Mouse (Mus musculus): Measurements from ENCODE around the gene Gp9. TPM values are rescaled to one million over a fixed set of nuclear protein-coding genes. Genes with fewer than 3 reads are reported as not detected.

Gene Gp9
- polyA plus RNA-seq, 1 experiment from 2014 or later, result 6.2 TPM

GRCm38 (mm10) chr6:87811675-87812338 lies 33.9 kb downstream of the Gp9 start, which contains the start of gene Rab43:
Gene Rab43, minus strand, starts transcription at chr6:87812164.
- peak; percentile 97 for ATAC-seq (ENCODE audit: insufficient number of reproducible peaks, low FRiP score)
- no peaks in the 10 kb centered on the region for H3K9me3 ChIP-seq (replicated peaks)
- peak within 1 kb of the TSS; percentile 91 for H3K4me2 ChIP-seq
- H3K36me3 ChIP-seq, result peaks cover 14% of the 10 kb centered on the region
- H3K4me3 ChIP-seq, result peak within 1 kb of the TSS; percentile 86
- peaks cover 21% of the 10 kb centered on the region for H3K4me1 ChIP-seq (replicated peaks)
- H3K27me3 ChIP-seq (replicated peaks), result no peaks in the 10 kb centered on the region
- H3K9ac ChIP-seq, result peak within 1 kb of the TSS; percentile 84
- under 1% methylated on average over 56 of the region's 56 CpGs for WGBS
- peak within 1 kb of the TSS; percentile 79 for H3K27ac ChIP-seq (ENCODE audit: poor library complexity, severe bottlenecking)

- ATAC-seq (ENCODE audit: insufficient number of reproducible peaks, low FRiP score), result no peak
- peak overlapping the region; percentile 86 for H3K4me3 ChIP-seq
- peak overlapping the region; percentile 84; the same call in 1 of the 2 replicates for H3K9ac ChIP-seq
Measured at GRCm38 (mm10) chr6:87812656-87813055, 34.8 kb downstream of the Gp9 start.

GRCm38 (mm10) chr6:87814486-87814885 lies 36.6 kb downstream of the Gp9 start:
- Histone ChIP-seq H3K36me3 (peaks cover 41% of the 10 kb centered on the region), H3K4me3 (no peak overlapping the region)
- WGBS, result 92% methylated on average over 5 of the region's 5 CpGs

More at GRCm38 (mm10) chr6:87812656-87813055, 34.8 kb downstream of the Gp9 start:
- peaks cover 22% of the 10 kb centered on the region for H3K36me3 ChIP-seq
- WGBS, result 71% methylated on average over 1 of the region's 1 CpGs
- H3K27me3 ChIP-seq (replicated peaks), result no peaks in the 10 kb centered on the region
- peaks cover 18% of the 10 kb centered on the region for H3K4me1 ChIP-seq (replicated peaks)
- H3K27ac ChIP-seq (ENCODE audit: poor library complexity, severe bottlenecking), result no peak overlapping the region
- no peaks in the 10 kb centered on the region for H3K9me3 ChIP-seq (replicated peaks)
- H3K4me2 ChIP-seq, result peak overlapping the region; percentile 91

GRCm38 (mm10) chr6:87820366-87820765 lies 42.5 kb downstream of the Gp9 start:
- Histone ChIP-seq H3K36me3 (peaks cover 91% of the 10 kb centered on the region), H3K27me3 (replicated peaks) (no peaks in the 10 kb centered on the region), H3K9me3 (replicated peaks) (no peaks in the 10 kb centered on the region), H3K9ac (no peak overlapping the region), H3K4me3 (no peak overlapping the region), H3K27ac (ENCODE audit: poor library complexity, severe bottlenecking) (no peak overlapping the region), H3K4me2 (no peak overlapping the region), H3K4me1 (replicated peaks) (no peaks in the 10 kb centered on the region)
- WGBS, result 93% methylated on average over 2 of the region's 2 CpGs
- ATAC-seq (ENCODE audit: insufficient number of reproducible peaks, low FRiP score), result no peak

More at GRCm38 (mm10) chr6:87814486-87814885, 36.6 kb downstream of the Gp9 start:
- Histone ChIP-seq H3K4me1 (replicated peaks) (peaks cover 18% of the 10 kb centered on the region), H3K4me2 (no peak overlapping the region), H3K27me3 (replicated peaks) (no peaks in the 10 kb centered on the region), H3K9me3 (replicated peaks) (no peaks in the 10 kb centered on the region), H3K9ac (no peak overlapping the region), H3K27ac (ENCODE audit: poor library complexity, severe bottlenecking) (no peak overlapping the region)
- ATAC-seq (ENCODE audit: insufficient number of reproducible peaks, low FRiP score), result no peak

Other genes with a start within 250 kb of the Gp9 start
- gene Arhgap25, start 244.8 kb upstream of the Gp9 start, polyA plus RNA-seq (2016; fragmentation: Nextera tagmentation; extraction: Ambion mirVana), result 2.1 and 2.5 TPM in 2 replicates
- 4.3 and 4.8 TPM in 2 replicates for gene Prokr1, start 187.3 kb upstream of the Gp9 start, polyA plus RNA-seq (2016; fragmentation: Nextera tagmentation; extraction: Ambion mirVana)
- gene Aplf, start 105.9 kb upstream of the Gp9 start, polyA plus RNA-seq (2016; fragmentation: Nextera tagmentation; extraction: Ambion mirVana), result 9.2 and 10.4 TPM in 2 replicates
- 0.46 and 0.73 TPM in 2 replicates for gene Efcc1, start 47.2 kb upstream of the Gp9 start, polyA plus RNA-seq (2016; fragmentation: Nextera tagmentation; extraction: Ambion mirVana)
- gene Rab43, start 34.1 kb downstream of the Gp9 start, polyA plus RNA-seq (2016; fragmentation: Nextera tagmentation; extraction: Ambion mirVana), result 8.1 and 8.5 TPM in 2 replicates
- 1.9 and 4.8 TPM in 2 replicates for gene Gm45140, start 57.7 kb downstream of the Gp9 start, polyA plus RNA-seq (2016; fragmentation: Nextera tagmentation; extraction: Ambion mirVana)
- 29.1 and 32.7 TPM in 2 replicates for gene Isy1, start 60.7 kb downstream of the Gp9 start, polyA plus RNA-seq (2016; fragmentation: Nextera tagmentation; extraction: Ambion mirVana)
- gene Cnbp, start 73.0 kb downstream of the Gp9 start, polyA plus RNA-seq (2016; fragmentation: Nextera tagmentation; extraction: Ambion mirVana), result 767 and 777 TPM in 2 replicates
- 144 and 145 TPM in 2 replicates for gene Copg1, start 109.7 kb downstream of the Gp9 start, polyA plus RNA-seq (2016; fragmentation: Nextera tagmentation; extraction: Ambion mirVana)
- gene Hmces, start 135.9 kb downstream of the Gp9 start, polyA plus RNA-seq (2016; fragmentation: Nextera tagmentation; extraction: Ambion mirVana), result 25.4 and 27.8 TPM in 2 replicates
- 32.6 and 34.0 TPM in 2 replicates for gene H1fx, start 203.6 kb downstream of the Gp9 start, polyA plus RNA-seq (2016; fragmentation: Nextera tagmentation; extraction: Ambion mirVana)